ENCODE assay signal across 11 mouse cellular contexts in the genomic region with DNA sequence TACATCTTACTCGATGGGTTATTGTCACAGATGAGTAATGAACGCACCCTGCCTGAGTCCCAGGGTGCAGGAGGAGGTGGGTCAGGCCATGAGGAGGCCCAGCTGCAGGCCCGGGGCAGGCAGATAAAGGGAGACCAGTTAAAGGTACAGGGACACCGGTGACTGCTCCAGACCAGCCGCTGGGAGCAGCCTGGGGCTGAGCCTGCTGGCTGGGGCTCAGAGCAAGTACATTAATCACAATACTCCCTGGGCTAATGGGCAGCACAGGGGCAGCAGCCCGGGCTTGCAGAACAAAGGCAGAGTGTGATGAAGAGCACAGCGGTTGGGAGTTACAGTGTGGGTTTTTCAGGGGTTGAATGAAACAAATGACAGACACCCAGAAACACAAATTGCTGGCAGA.
DNase-seq lines count a peak whose midpoint lies in the region; ATAC-seq and TF ChIP-seq lines count a peak whose summit lies in the region.
"Had no signal": no experiment of that assay in that cellular context is flagged by ENCODE, and none has a peak within 500 bp of the region (broad histone marks: within the 10 kb centered on the region; RNA-seq: fewer than 3 reads in every experiment).

No protein-coding gene starts in this region.

- H3K4me2 ChIP-seq in heart, embryonic 15.5 days: no peak overlapping the region
- H3K4me2 ChIP-seq in hindbrain, embryonic 11.5 days (replicated peaks; ENCODE audit: low read depth, low read length): 0 out of 2 replicates have a peak overlapping the region, but pooled peaks have one; percentile 15
- H3K4me2 ChIP-seq in midbrain, embryonic 16.5 days (ENCODE audit: low read length): no peak overlapping the region
- H3K4me2 ChIP-seq in liver, postnatal 0 days (ENCODE audit: low read depth, low read length): no peak overlapping the region

- H3K36me3 ChIP-seq in heart, embryonic 15.5 days: no peaks in the 10 kb centered on the region
- H3K36me3 ChIP-seq in heart, embryonic 10.5 days: no peaks in the 10 kb centered on the region
- no peaks in the 10 kb centered on the region for H3K36me3 ChIP-seq in hindbrain, embryonic 11.5 days (ENCODE audit: control insufficient read depth, insufficient read depth, low read length)
- H3K36me3 ChIP-seq in midbrain, embryonic 16.5 days (ENCODE audit: control insufficient read depth, insufficient read depth, low read length): no peaks in the 10 kb centered on the region
- H3K36me3 ChIP-seq in liver, postnatal 0 days (replicated peaks; ENCODE audit: insufficient read depth, low read length): no peaks in the 10 kb centered on the region

- peak; percentile 53; the same call in 1 of the 2 replicates for ATAC-seq in heart, embryonic 15.5 days (replicated peaks; ENCODE audit: insufficient number of reproducible peaks, insufficient read depth, low FRiP score, low read depth)
- peak; percentile 96 for ATAC-seq in hindbrain, embryonic 11.5 days (ENCODE audit: low FRiP score)
- ATAC-seq in midbrain, embryonic 16.5 days: peak; percentile 70
- no peak for ATAC-seq in liver, postnatal 0 days

- no peaks in the 10 kb centered on the region for H3K9me3 ChIP-seq in heart, embryonic 15.5 days (replicated peaks)
- H3K9me3 ChIP-seq in heart, embryonic 10.5 days: no peaks in the 10 kb centered on the region
- no peaks in the 10 kb centered on the region for H3K9me3 ChIP-seq in hindbrain, embryonic 11.5 days (ENCODE audit: control insufficient read depth, low read length)
- H3K9me3 ChIP-seq in midbrain, embryonic 16.5 days (replicated peaks; ENCODE audit: control insufficient read depth, low read length, poor library complexity, severe bottlenecking): no peaks in the 10 kb centered on the region
- H3K9me3 ChIP-seq in liver, postnatal 0 days (ENCODE audit: low read length): no peaks in the 10 kb centered on the region

- no peak overlapping the region for H3K4me3 ChIP-seq in heart, embryonic 15.5 days
- no peak overlapping the region for H3K4me3 ChIP-seq in heart, embryonic 10.5 days
- H3K4me3 ChIP-seq in hindbrain, embryonic 11.5 days (ENCODE audit: low read depth, low read length): no peak overlapping the region
- H3K4me3 ChIP-seq in midbrain, embryonic 16.5 days (ENCODE audit: low read depth, low read length): no peak overlapping the region
- no peak overlapping the region for H3K4me3 ChIP-seq in liver, postnatal 0 days (ENCODE audit: low read depth, low read length)

- no peak for TF ChIP-seq EP300 in liver, postnatal 0 days (IDR thresholded peaks at IDR 0.05; ENCODE audit: low read depth)

- H3K9ac ChIP-seq in heart, embryonic 15.5 days: no peak overlapping the region
- H3K9ac ChIP-seq in hindbrain, embryonic 11.5 days (ENCODE audit: low read depth, low read length): 0 out of 2 replicates have a peak overlapping the region, but pooled peaks have one; percentile 36
- H3K9ac ChIP-seq in midbrain, embryonic 16.5 days (ENCODE audit: low read depth, low read length): no peak overlapping the region
- H3K9ac ChIP-seq in liver, postnatal 0 days (replicated peaks): no peak overlapping the region

- no peak for DNase-seq in heart, embryonic 10.5 days (ENCODE audit: low spot score)
- DNase-seq in embryo, embryonic 10.5 days (ENCODE audit: low spot score): peak; percentile 58
- DNase-seq in hindbrain, embryonic 11.5 days (ENCODE audit: low spot score): peak; percentile 64
- DNase-seq in gastrocnemius, adult 8-10 months (ENCODE audit: low spot score in 2 of 2): no peak
- no peak for DNase-seq in liver, postnatal 0 days
- no peak for DNase-seq in ovary, postnatal 14 days (ENCODE audit: low spot score)
- DNase-seq: B cell, adult 2 months; heart, adult 11 months; kidney, postnatal 25 days had no signal

- H3K4me1 ChIP-seq in heart, embryonic 15.5 days (replicated peaks): no peaks in the 10 kb centered on the region
- H3K4me1 ChIP-seq in heart, embryonic 10.5 days: no peaks in the 10 kb centered on the region
- peaks cover 3% of the 10 kb centered on the region; the same call in 1 of the 2 replicates for H3K4me1 ChIP-seq in hindbrain, embryonic 11.5 days (replicated peaks; ENCODE audit: control insufficient read depth, insufficient read depth, low read length)
- peaks cover 3% of the 10 kb centered on the region; the same call in 1 of the 2 replicates for H3K4me1 ChIP-seq in midbrain, embryonic 16.5 days (ENCODE audit: control insufficient read depth, insufficient read depth, low read length)
- no peaks in the 10 kb centered on the region for H3K4me1 ChIP-seq in liver, postnatal 0 days (ENCODE audit: insufficient read depth)

- H3K27ac ChIP-seq in heart, embryonic 15.5 days: no peak overlapping the region
- no peak overlapping the region for H3K27ac ChIP-seq in heart, embryonic 10.5 days
- peak overlapping the region; percentile 75 for H3K27ac ChIP-seq in hindbrain, embryonic 11.5 days (ENCODE audit: low read depth, low read length)
- no peak overlapping the region for H3K27ac ChIP-seq in midbrain, embryonic 16.5 days (ENCODE audit: low read length)
- no peak overlapping the region for H3K27ac ChIP-seq in liver, postnatal 0 days (ENCODE audit: low read depth)

- WGBS in heart, embryonic 15.5 days: 19% methylated on average over 7 of the region's 7 CpGs
- WGBS in heart, embryonic 10.5 days: 24% methylated on average over 7 of the region's 7 CpGs
- 5% methylated on average over 7 of the region's 7 CpGs for WGBS in hindbrain, embryonic 11.5 days
- 7% methylated on average over 7 of the region's 7 CpGs for WGBS in midbrain, embryonic 16.5 days
- WGBS in liver, postnatal 0 days (ENCODE audit: insufficient replicate concordance): 44% methylated on average over 7 of the region's 7 CpGs

- TF ChIP-seq CTCF in liver, postnatal 0 days (IDR thresholded peaks at IDR 0.05; ENCODE audit: low read depth): no peak

- no peaks in the 10 kb centered on the region for H3K27me3 ChIP-seq in heart, embryonic 15.5 days
- H3K27me3 ChIP-seq in heart, embryonic 10.5 days (ENCODE audit: insufficient read depth, poor library complexity, severe bottlenecking): no peaks in the 10 kb centered on the region
- no peaks in the 10 kb centered on the region for H3K27me3 ChIP-seq in hindbrain, embryonic 11.5 days (ENCODE audit: control insufficient read depth, insufficient read depth, low read length)
- no peaks in the 10 kb centered on the region for H3K27me3 ChIP-seq in midbrain, embryonic 16.5 days (ENCODE audit: control insufficient read depth, insufficient read depth, low read depth, low read length)
- H3K27me3 ChIP-seq in liver, postnatal 0 days (ENCODE audit: insufficient read depth, low read length): no peaks in the 10 kb centered on the region

Comparison
In these comparisons a context has a peak if more than half of its experiments do, and no peak if none do; other contexts are left out.
1. DNase-seq: peak in embryo, embryonic 10.5 days (single experiment) and hindbrain, embryonic 11.5 days (single experiment); none in heart, embryonic 10.5 days (single experiment), gastrocnemius, adult 8-10 months (0 of 2), liver, postnatal 0 days (single experiment) and ovary, postnatal 14 days (single experiment).